Mouse (Mus musculus) ovary, postnatal 36 days (tissue): Measurements from ENCODE around the gene Eid1.
A peak's percentile ranks its signal among the peaks of the same experiment; 100 is the strongest.

Experiments used
- DNase-seq: peaks from one replicate; pipeline ENCODE4 v3.0.0; 2022; ENCODE audit warnings: low spot score, mixed read lengths

Eid1 gene

DNA sequence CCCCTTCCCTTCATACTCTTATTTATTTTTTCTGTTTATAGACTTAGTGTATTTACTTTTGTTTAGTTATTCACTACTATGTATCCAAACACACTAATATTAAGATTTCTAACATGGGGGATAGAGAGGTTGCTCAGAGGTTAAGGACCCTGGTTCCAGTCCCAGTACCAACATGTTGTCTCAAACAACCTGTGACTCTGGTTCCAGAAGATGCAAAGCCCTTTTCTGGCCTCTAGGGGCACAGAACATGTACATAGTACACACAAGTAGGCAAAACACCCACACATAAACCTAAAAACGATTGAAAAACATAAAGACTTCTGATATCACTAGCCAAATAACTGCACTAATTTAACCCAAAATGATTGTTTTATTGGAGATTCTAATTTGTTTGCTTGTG, 2.0 kb upstream of the Eid1 start:
- DNase-seq = no peak

DNA sequence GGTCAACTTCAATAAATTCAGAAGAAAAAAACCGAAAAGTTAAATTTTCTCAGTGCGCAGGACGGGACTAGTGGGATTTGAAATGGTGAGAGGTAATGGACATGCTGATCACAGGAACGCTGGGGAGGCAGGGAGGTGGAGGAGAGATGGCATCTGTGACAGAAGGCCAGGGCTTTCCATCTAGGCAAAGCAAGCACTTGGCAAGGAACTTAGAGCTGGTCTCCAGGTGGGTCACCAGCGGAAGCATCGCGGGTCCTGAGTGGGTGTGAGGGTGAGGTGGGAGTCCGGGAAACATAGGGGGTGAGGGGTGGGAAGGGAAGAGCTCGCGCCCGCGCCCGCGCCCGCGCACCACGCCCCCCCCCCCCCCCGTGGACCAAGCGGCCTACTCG, 333 bp upstream of the Eid1 start:
- no peak for DNase-seq

DNA sequence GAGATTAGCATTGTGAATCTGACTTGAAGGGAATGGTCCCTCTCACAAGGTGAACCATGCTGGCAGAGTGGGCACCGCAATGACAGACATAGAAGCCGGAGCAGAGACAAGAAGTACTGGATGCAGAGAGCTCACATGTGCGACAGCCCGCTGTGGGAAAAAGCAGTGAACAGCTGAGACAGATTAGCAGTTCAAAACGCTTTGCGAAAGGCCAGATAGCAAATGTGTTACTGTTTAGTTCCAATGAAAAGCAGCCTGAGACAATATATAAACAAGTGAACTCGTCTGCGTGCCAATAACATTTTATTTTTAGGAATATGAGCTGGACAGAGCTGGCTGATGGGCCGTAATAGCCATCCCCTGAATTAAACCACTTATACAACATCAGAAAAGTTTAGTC, 8.9 kb downstream of the Eid1 start:
- no peak for DNase-seq

DNA sequence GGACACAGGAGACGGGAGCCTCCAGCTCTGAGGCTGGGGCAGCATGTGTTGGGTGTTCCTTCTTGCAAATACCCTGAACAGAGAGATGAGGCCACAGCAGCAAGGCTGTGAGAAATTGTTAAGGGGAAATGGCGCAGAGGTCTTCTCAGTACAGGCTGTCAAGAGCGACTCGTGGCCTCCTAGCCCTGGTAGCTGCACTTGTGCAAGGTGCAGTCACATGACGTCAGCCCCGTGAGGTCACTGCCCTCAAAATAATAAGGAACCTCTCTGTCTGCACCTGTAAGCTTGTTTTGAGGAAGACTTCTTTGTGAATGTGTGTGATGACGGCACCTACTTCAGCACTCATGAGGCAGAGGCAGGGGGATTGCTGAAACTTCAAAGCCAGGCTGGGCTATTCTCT, 11.0 kb downstream of the Eid1 start:
- DNase-seq = no peak

- peak; percentile 11 for DNase-seq
These were observed 11.9 kb downstream of the Eid1 start for GRCm38 (mm10) chr2:125684559-125685440.

- DNase-seq = no peak
These were observed 12.7 kb downstream of the Eid1 start for GRCm38 (mm10) chr2:125685441-125686150.

- no peak for DNase-seq
These were observed 19.1 kb downstream of the Eid1 start for GRCm38 (mm10) chr2:125692010-125692409.

- no peak for DNase-seq
These were observed 21.9 kb downstream of the Eid1 start for GRCm38 (mm10) chr2:125694798-125695197.

DNA sequence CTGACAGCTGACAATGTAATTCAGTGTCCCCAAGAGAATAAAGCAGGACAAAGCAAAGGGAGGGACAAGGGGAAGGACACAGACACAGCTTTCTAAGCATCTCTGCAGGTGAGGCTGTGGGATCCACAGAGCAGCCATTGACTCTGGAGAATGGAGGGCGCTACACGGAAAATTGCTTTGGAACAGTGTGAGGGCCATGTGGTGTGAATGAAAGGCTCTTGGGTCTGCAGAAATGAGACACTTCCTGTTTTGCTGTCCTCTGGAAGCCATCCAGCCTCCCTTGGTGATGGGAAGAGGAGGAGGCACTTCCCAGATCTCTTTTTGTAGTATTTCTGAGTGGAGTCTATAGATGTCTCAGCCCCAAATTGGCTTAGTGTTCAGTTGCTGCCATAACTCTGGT, 23.3 kb downstream of the Eid1 start:
- DNase-seq = no peak

DNA sequence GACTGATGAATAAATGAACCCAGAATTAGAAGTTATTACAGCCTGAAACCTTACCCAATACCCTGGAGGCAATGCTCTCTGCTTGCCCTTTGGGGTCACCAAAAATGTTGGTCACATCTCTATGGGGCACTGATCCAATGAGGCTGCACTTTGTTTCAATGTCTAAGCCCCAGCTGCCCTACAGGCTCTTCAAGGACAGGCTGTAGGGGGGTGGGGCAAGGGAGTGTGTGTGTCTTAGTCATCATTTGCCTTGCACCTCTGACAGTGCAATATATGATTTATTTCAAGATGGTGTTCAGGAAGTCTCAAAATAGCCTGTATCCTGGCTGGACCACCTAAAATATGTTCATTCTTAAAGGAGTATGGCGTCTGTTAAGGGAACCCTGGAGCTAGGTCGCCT, 28.7 kb downstream of the Eid1 start:
- DNase-seq = no peak

DNA sequence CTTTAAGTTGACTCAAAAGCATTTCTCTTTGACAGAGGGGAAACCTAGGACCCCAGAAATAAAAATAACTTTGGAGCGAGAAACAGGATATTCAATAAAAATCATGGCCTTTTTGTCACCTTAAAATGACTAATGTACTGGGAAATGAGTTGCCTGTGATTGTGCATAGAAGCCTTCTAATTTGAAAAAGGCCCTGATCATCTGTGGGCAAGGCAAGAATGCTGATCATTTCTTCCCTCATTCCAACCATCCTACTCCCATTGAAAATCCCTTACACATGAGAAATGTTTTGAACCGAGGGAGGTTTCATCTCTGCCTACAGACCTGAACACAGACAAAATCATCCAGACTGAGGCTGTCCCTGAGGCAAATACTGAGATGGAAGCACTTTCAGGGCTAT, 30.0 kb downstream of the Eid1 start:
- no peak for DNase-seq

- DNase-seq = no peak
These were observed 32.2 kb downstream of the Eid1 start for GRCm38 (mm10) chr2:125704907-125705631.

DNA sequence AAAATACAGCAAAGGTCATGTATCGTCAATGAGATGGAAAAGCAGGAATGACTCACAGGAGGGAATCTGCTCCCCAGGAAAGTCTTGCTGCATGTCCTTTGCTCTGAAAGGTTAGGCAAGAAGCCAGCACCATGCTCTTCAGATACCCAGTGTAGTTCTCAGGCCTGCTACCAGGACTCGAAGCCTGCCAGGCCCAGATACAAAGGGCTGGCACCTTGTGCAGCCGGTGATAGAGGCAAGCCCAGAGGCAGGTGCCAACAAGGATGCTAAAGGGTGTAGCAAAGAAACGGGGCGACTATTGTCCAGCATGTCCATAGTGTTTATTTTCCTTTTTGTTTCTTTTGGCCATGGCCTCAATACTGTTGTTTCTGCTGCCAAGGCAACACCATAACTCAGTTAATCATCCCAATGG, 33.6 kb downstream of the Eid1 start:
- no peak for DNase-seq

- DNase-seq = no peak
These were observed 43.7 kb downstream of the Eid1 start for GRCm38 (mm10) chr2:125716599-125716998.

DNA sequence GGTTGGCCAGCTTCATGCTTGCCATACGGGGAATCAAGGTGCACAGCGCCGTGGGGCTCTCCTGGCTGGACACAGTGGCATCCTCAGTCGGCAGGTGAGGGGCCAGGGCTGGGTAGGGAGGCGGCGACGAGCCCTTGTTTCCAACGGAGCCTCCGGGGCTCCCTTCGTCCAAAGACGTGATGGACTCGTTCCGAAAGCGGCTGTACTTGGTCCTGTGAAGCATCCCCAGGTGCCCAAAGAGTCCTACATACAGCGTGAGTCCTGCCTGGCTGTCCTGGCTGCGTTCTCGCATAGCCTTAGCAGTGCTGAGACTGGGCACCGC, 50.2 kb downstream of the Eid1 start:
- DNase-seq = no peak

DNA sequence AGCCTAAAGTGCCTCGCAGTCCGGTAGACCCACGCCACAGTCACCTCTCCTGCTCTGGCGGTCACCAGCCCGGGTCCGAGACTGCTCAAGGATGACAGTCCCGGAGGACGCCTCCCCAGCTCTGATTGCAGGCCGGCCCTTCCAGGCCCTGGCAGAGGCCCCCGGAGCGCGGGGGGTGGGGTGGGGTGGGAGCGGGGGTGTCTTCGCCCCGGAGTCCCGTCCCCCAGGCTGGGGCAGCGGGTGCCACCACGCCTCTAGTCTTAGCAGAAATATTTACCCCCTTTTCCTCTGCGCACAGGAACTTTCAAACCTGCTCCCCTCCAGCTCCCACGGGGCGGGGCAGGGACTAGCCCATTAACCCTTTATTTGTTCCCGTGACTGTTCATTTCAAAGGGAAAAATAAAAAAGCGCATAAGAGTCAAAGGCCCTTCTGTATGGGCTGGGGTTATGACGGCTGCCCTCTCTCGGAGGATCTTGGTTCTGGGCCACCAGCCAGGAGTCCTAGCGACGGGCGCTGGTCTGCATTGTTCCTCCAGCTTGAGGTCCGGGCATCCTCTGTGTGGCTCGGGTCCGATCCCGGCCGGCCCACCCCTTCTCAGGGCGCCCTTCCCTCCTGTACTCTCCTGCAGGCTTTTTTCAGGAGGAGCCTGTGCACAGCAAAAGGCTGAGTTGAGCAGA, 50.7 kb downstream of the Eid1 start:
- peak; percentile 49 for DNase-seq

DNA sequence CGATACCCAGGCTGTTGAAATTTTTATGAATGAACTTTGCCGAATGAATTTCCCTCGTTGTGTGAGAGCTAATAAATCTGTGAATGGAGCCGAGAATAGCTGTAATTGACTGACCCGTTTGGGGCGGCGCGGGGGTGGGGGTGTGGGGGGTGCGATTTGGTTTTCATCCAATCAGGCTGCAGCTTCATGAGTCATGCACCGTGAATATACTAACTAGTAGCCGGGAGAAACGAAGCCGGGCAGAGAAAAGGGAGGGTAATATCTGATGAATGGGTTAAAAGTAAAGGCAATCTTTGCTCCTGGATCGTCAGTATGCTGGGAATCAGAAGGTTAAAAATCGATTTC, 51.2 kb downstream of the Eid1 start, which contains the start of gene Shc4:
Shc4 (minus strand) TSS at position 63 of the 345 bp plus-strand sequence.
- no peak for DNase-seq
